Mouse (Mus musculus): ENCODE data around the gene Ctnna3. TPM values are rescaled to one million over a fixed set of nuclear protein-coding genes. Genes with fewer than 3 reads are reported as not detected.

Gene Ctnna3
- total and polyA plus RNA-seq, 2 experiments from 2014 or later, result 1.0 to 2.1 TPM

DNA sequence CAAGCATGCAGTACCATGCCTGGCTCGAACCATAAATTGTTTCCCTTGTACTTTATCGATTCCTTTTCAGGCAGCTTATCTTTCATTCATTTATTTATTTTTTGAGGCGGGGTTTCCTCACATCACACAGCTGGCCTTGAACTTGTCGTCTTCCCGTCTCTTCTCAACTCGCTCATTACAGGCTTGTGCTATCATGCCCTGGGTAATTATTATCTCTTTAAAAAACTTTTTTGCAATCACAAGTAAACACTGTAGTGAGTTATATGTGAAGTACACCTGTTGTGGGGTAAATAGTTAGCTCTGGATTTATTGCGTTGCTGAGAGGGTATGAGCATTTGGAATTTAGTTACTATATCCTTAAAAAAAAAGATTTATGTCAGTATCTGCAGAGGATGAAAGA is 14.6 kb upstream of the Ctnna3 start:
- TF ChIP-seq CTCF (IDR thresholded peaks at IDR 0.05; ENCODE audit: low read depth), result no peak
- 87% methylated on average over 7 of the region's 7 CpGs for WGBS

DNA sequence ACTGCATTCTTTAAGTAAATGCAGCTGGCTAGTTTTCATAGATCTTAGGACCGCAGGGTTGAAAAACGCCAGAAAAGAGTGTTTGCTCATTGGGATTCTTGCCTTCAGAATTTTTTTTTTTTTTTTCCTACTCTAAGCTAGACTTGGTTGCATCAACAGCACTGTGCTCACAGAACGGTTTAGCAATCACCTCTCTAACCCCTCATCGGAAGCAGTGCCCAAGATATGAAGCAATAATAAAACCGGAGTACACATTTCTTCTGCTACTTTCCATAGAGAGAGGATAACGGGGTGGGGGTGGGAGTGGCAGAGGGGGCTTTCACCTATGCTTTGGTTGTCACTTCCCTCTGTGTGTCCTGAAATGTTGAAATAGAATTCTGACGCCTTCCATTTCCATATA is 14.0 kb upstream of the Ctnna3 start:
- Histone ChIP-seq H3K4me3 (ENCODE audit: low read length) (no peak overlapping the region), H3K4me1 (ENCODE audit: insufficient read depth, low read length) (no peaks in the 10 kb centered on the region), H3K36me3 (ENCODE audit: insufficient read depth, low read length) (no peaks in the 10 kb centered on the region), H3K4me2 (ENCODE audit: low read depth, low read length) (no peak overlapping the region), H3K9me3 (ENCODE audit: low read length) (no peaks in the 10 kb centered on the region), H3K27me3 (ENCODE audit: insufficient read depth, low read length) (no peaks in the 10 kb centered on the region), H3K9ac (replicated peaks; ENCODE audit: low read length) (no peak overlapping the region), H3K27ac (no peak overlapping the region)
- ATAC-seq, result no peak
- TF ChIP-seq CTCF (IDR thresholded peaks at IDR 0.05; ENCODE audit: low read depth), result no peak
- WGBS, result 64% methylated on average over 7 of the region's 7 CpGs
- no peak for DNase-seq (ENCODE audit: low spot score)

More for the DNA sequence above, 14.6 kb upstream of the Ctnna3 start:
- Histone ChIP-seq H3K27me3 (ENCODE audit: insufficient read depth, low read length) (no peaks in the 10 kb centered on the region), H3K9ac (replicated peaks; ENCODE audit: low read length) (no peak overlapping the region), H3K27ac (no peak overlapping the region), H3K36me3 (ENCODE audit: insufficient read depth, low read length) (no peaks in the 10 kb centered on the region), H3K4me2 (ENCODE audit: low read depth, low read length) (no peak overlapping the region), H3K9me3 (ENCODE audit: low read length) (no peaks in the 10 kb centered on the region), H3K4me1 (ENCODE audit: insufficient read depth, low read length) (no peaks in the 10 kb centered on the region), H3K4me3 (ENCODE audit: low read length) (no peak overlapping the region)
- ATAC-seq (no peak), DNase-seq (ENCODE audit: low spot score) (no peak)

DNA sequence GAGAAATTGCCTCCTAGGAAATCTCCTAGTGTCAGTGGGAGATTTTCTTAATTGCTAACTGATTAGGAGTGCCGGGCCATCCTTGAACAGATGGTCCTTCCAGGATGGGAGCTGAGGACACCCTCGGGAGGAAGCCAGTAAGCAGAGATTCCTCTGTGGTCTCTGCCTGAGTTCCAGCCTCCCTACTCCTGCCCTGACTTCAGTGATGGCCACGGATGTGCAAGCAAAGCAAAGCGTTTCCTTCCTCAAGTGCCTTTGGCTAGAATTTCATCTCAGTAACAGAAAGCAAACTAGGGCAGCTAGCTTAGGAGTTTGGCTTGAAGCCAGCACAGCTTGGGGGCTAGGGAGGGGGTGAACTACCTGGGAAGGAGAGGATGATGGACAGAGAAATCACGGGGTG is 12.8 kb upstream of the Ctnna3 start:
- no peak for TF ChIP-seq CTCF (IDR thresholded peaks at IDR 0.05; ENCODE audit: low read depth)
- Histone ChIP-seq H3K27ac (no peak overlapping the region), H3K9ac (replicated peaks; ENCODE audit: low read length) (no peak overlapping the region), H3K4me1 (ENCODE audit: insufficient read depth, low read length) (no peaks in the 10 kb centered on the region), H3K9me3 (ENCODE audit: low read length) (no peaks in the 10 kb centered on the region), H3K4me2 (ENCODE audit: low read depth, low read length) (no peak overlapping the region), H3K36me3 (ENCODE audit: insufficient read depth, low read length) (no peaks in the 10 kb centered on the region), H3K27me3 (ENCODE audit: insufficient read depth, low read length) (no peaks in the 10 kb centered on the region), H3K4me3 (ENCODE audit: low read length) (no peak overlapping the region)
- DNase-seq (ENCODE audit: low spot score), result no peak
- WGBS, result 52% methylated on average over 5 of the region's 5 CpGs
- no peak for ATAC-seq

DNA sequence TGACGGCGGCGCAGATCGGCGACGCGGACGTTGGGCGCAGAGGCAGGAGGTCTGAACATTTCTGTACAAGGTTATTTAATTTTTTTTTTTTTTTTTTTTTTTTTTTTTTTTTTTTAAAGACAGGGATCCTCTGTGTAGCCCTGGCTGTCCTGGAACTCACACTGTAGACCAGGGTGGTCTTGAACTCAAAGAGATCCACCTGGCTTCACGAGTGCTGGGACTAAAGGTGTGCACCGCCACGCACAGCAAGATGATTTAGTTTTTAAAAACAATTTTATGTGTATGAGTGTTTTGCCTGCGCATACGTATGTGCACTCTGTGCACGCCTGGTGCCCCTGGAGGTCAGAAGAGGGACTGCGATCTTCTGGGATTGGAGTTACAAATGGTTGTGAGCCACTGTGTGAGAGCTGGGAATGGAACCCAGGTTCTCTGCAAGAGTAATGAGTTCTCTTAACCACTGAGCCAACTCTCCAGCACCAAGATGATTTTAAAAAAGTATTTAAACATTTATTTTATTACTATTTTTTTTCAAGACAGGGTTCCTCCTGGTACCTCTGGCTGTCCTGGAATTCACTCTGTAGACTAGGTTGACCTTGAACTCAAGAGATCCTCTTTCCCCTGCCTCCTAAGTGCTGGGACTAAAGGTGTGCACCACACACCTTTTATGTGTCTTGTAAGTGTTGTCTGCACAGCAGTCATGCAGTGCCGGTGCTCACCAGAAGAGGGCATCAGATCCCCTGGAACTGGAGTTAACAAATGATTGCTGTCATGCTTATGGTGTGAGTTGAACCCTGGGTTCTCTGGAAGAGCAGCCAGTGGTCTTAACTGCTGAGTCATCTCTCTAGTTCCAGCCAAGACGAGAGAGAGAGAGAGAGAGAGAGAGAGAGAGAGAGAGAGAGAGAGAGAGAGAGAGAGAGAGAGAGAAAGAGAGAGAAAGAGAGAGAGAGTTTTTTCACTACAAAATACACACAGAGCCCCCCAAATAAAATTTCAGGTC is 7.9 kb upstream of the Ctnna3 start, which contains the start of gene Gm7075:
TSS of gene Gm7075 (minus strand) at position 51 of the 997 bp plus-strand sequence.
- 0 out of 2 replicates have a peak, but pooled peaks have one; percentile 51 for ATAC-seq
- Histone ChIP-seq H3K27ac (no peak within 1 kb of the TSS), H3K4me3 (ENCODE audit: low read length) (no peak within 1 kb of the TSS), H3K4me1 (ENCODE audit: insufficient read depth, low read length) (no peaks in the 10 kb centered on the region), H3K9ac (replicated peaks; ENCODE audit: low read length) (no peak within 1 kb of the TSS), H3K9me3 (ENCODE audit: low read length) (no peaks in the 10 kb centered on the region), H3K27me3 (ENCODE audit: insufficient read depth, low read length) (no peaks in the 10 kb centered on the region), H3K4me2 (ENCODE audit: low read depth, low read length) (no peak within 1 kb of the TSS), H3K36me3 (ENCODE audit: insufficient read depth, low read length) (no peaks in the 10 kb centered on the region)
- WGBS, result 88% methylated on average over 18 of the region's 18 CpGs
- DNase-seq (ENCODE audit: low spot score), result peak; percentile 33
- TF ChIP-seq CTCF (IDR thresholded peaks at IDR 0.05; ENCODE audit: low read depth), result no peak

DNA sequence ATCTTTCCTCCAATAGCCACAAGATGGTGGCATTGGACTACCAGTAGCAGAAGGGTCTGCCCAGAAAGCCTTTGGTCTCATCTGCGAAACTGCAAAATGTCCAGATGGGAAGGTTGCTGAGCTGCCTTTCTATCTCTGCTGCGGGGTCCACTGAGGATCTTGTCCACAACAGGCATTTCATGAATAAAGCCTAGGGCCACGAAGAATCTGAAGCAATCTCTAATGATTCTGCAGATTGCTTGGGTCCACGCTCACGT is 7.2 kb upstream of the Ctnna3 start:
- no peak overlapping the region for H3K4me3 ChIP-seq (ENCODE audit: low read length)
- no peak overlapping the region for H3K4me2 ChIP-seq (ENCODE audit: low read depth, low read length)
- H3K4me1 ChIP-seq (ENCODE audit: insufficient read depth, low read length), result no peaks in the 10 kb centered on the region
- H3K9ac ChIP-seq (replicated peaks; ENCODE audit: low read length), result no peak overlapping the region
- DNase-seq (ENCODE audit: low spot score), result peak; percentile 75
- H3K27ac ChIP-seq, result no peak overlapping the region
- ATAC-seq, result peak; percentile 32; the same call in 1 of the 2 replicates
- no peaks in the 10 kb centered on the region for H3K36me3 ChIP-seq (ENCODE audit: insufficient read depth, low read length)
- WGBS, result 72% methylated on average over 5 of the region's 5 CpGs
- H3K27me3 ChIP-seq (ENCODE audit: insufficient read depth, low read length), result no peaks in the 10 kb centered on the region
- TF ChIP-seq CTCF (IDR thresholded peaks at IDR 0.05; ENCODE audit: low read depth), result peak; percentile 62
- no peaks in the 10 kb centered on the region for H3K9me3 ChIP-seq (ENCODE audit: low read length)

DNA sequence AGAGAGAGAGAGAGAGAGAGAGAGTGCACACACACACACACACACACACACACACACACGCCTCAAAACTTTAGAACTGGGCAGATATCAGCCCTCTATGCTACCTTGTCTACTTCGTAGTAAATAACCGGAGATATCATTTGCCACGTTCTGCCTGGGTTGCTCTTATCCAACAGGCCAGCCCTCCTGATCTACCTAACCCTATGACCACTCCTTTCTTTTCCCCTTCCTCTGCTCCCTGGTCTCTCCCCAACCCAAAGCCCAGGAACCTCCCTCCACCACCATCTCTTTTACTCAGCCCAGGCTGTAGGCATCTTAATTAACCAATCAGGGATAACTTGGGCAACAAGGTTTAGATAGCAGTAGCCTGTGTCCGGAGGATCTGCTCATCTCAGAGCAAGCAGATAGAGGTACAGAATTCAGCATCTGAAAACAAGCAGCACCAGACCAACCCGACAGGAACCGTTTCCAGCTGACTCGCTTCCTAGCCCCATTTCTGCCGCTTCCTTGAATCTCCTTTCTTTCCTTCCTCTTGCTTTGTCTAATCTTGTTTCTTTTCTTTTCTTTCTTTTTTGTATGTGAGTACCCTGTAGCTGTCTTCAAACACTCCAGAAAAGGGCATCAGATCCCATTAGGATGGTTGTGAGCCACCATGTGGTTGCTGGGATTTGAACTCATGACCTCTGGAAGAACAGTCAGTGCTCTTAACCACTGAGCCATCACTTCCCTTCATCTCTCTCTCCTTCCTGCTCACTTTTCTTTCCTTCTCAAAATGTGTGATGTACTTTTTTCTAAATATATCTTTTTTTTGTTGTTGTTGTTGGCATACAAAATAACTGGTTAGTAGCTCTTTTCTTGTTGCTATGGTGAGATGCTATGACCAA is 6.1 kb upstream of the Ctnna3 start:
- DNase-seq (ENCODE audit: low spot score) (no peak), ATAC-seq (no peak)
- Histone ChIP-seq H3K4me1 (ENCODE audit: insufficient read depth, low read length) (no peaks in the 10 kb centered on the region), H3K4me3 (ENCODE audit: low read length) (no peak overlapping the region), H3K9ac (replicated peaks; ENCODE audit: low read length) (no peak overlapping the region), H3K4me2 (ENCODE audit: low read depth, low read length) (no peak overlapping the region), H3K9me3 (ENCODE audit: low read length) (no peaks in the 10 kb centered on the region), H3K27me3 (ENCODE audit: insufficient read depth, low read length) (no peaks in the 10 kb centered on the region), H3K36me3 (ENCODE audit: insufficient read depth, low read length) (no peaks in the 10 kb centered on the region), H3K27ac (no peak overlapping the region)
- TF ChIP-seq CTCF (IDR thresholded peaks at IDR 0.05; ENCODE audit: low read depth), result no peak
- WGBS, result 86% methylated on average over 9 of the region's 9 CpGs

All from hindbrain, postnatal 0 days (tissue).